Mouse (Mus musculus): ENCODE data around the gene 4930442H23Rik.
"Not testable (repeated sequence)": the region's sequence is repeated elsewhere in the genome, so short reads cannot be mapped to it uniquely, and the experiment has no call there.

4930442H23Rik gene

GRCm38 (mm10) chr10:81198990-81199389, 15.3 kb upstream of the 4930442H23Rik start:
- no peak for DNase-seq (ENCODE audit: extremely low read depth, insufficient read length, low spot score)

GRCm38 (mm10) chr10:81198230-81198629, 14.6 kb upstream of the 4930442H23Rik start:
- no peak for DNase-seq (ENCODE audit: extremely low read depth, insufficient read length, low spot score)

- no peak for DNase-seq (ENCODE audit: extremely low read depth, insufficient read length, low spot score)
These were observed 13.7 kb upstream of the 4930442H23Rik start for GRCm38 (mm10) chr10:81197305-81197704.

- no peak for DNase-seq (ENCODE audit: extremely low read depth, insufficient read length, low spot score)
These were observed 12.9 kb upstream of the 4930442H23Rik start for GRCm38 (mm10) chr10:81196470-81197065.

- DNase-seq (ENCODE audit: extremely low read depth, insufficient read length, low spot score): no peak
These were observed 11.7 kb upstream of the 4930442H23Rik start for GRCm38 (mm10) chr10:81195300-81195699.

- DNase-seq (ENCODE audit: extremely low read depth, insufficient read length, low spot score): no peak
These were observed 10.5 kb upstream of the 4930442H23Rik start for GRCm38 (mm10) chr10:81193991-81194774.

- DNase-seq (ENCODE audit: extremely low read depth, insufficient read length, low spot score): no peak
These were observed 9.4 kb upstream of the 4930442H23Rik start for GRCm38 (mm10) chr10:81192968-81193501.

- DNase-seq (ENCODE audit: extremely low read depth, insufficient read length, low spot score): peak; percentile 81
These were observed 8.8 kb upstream of the 4930442H23Rik start for GRCm38 (mm10) chr10:81192270-81192967.

GRCm38 (mm10) chr10:81191342-81191982, 7.8 kb upstream of the 4930442H23Rik start:
- no peak for DNase-seq (ENCODE audit: extremely low read depth, insufficient read length, low spot score)

GRCm38 (mm10) chr10:81190912-81191321, 7.3 kb upstream of the 4930442H23Rik start:
- DNase-seq (ENCODE audit: extremely low read depth, insufficient read length, low spot score): no peak

GRCm38 (mm10) chr10:81190236-81190911, 6.7 kb upstream of the 4930442H23Rik start:
- DNase-seq (ENCODE audit: extremely low read depth, insufficient read length, low spot score): no peak

GRCm38 (mm10) chr10:81189821-81190220, 6.2 kb upstream of the 4930442H23Rik start:
- no peak for DNase-seq (ENCODE audit: extremely low read depth, insufficient read length, low spot score)

GRCm38 (mm10) chr10:81187161-81187560, 3.5 kb upstream of the 4930442H23Rik start:
- DNase-seq (ENCODE audit: extremely low read depth, insufficient read length, low spot score): no peak

GRCm38 (mm10) chr10:81184765-81185164, 1.1 kb upstream of the 4930442H23Rik start:
- no peak for DNase-seq (ENCODE audit: extremely low read depth, insufficient read length, low spot score)

- peak; percentile 96 for DNase-seq (ENCODE audit: extremely low read depth, insufficient read length, low spot score)
These were observed 1.0 kb downstream of the 4930442H23Rik start, which contains the start of gene Dapk3 for GRCm38 (mm10) chr10:81182336-81183333. Dapk3 (plus strand) TSS chr10:81183005.

GRCm38 (mm10) chr10:81181860-81182259, 1.8 kb downstream of the 4930442H23Rik start:
- DNase-seq (ENCODE audit: extremely low read depth, insufficient read length, low spot score): not testable (repeated sequence)

- DNase-seq (ENCODE audit: extremely low read depth, insufficient read length, low spot score): no peak
These were observed 2.7 kb downstream of the 4930442H23Rik start for GRCm38 (mm10) chr10:81180946-81181345.

- DNase-seq (ENCODE audit: extremely low read depth, insufficient read length, low spot score): no peak
These were observed 4.0 kb downstream of the 4930442H23Rik start for GRCm38 (mm10) chr10:81179451-81180342.

All from 3134 (cell line).